ENCODE assay signal across 11 mouse cellular contexts in the genomic region with DNA sequence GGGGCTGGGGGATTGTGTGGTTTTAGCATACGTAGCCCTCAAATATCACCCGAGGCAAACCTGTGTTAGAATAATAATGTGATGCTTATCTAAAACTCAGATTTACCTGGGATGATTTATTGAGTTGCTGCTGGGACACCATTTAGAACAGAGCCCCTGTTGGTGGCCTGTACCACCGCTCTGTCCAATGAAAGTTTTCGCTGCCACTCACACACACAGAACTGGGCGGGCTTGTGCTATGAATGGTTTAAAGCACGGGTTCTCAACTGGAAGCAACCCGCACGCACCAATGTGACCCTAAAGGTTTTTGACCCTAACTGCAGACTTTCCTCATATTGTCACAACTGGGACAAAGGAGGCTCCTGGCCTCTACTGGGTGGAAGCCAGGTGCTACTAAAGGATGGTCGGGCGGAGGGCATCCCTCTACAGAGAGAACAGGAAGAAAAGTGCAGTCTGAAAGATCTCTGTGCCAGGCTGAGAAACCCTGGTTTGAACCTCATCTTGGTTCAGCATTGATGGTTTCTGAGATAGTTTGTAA. TPM values are rescaled to one million over a fixed set of nuclear protein-coding genes. Genes with fewer than 3 reads are reported as not detected.
DNase-seq lines count a peak whose midpoint lies in the region; ATAC-seq and TF ChIP-seq lines count a peak whose summit lies in the region.
"Had no signal": no experiment of that assay in that cellular context is flagged by ENCODE, and none has a peak within 500 bp of the region (broad histone marks: within the 10 kb centered on the region; RNA-seq: fewer than 3 reads in every experiment).

No protein-coding gene starts in this region.

- DNase-seq in heart, embryonic 10.5 days (ENCODE audit: low spot score), result no peak
- no peak for DNase-seq in heart, postnatal 4 days
- DNase-seq in lung, postnatal 36 days, result no peak
- DNase-seq in adrenal gland, postnatal 25 days, result no peak
- no peak for DNase-seq in spleen, adult 18-20 months
- no peak for DNase-seq in thymus, postnatal 4 days

- 61% methylated on average over 10 of the region's 10 CpGs for WGBS in heart, embryonic 10.5 days
- WGBS in lung, embryonic 15.5 days, result 78% methylated on average over 10 of the region's 10 CpGs

- peaks cover 9% of the 10 kb centered on the region; the same call in 1 of the 2 replicates for H3K27me3 ChIP-seq in heart, embryonic 10.5 days (ENCODE audit: insufficient read depth, poor library complexity, severe bottlenecking)
- H3K27me3 ChIP-seq in lung, embryonic 15.5 days, result no peaks in the 10 kb centered on the region

- H3K4me3 ChIP-seq in heart, embryonic 10.5 days, result peak overlapping the region; percentile 89; the same call in 1 of the 2 replicates
- H3K4me3 ChIP-seq in lung, embryonic 15.5 days, result no peak overlapping the region
- no peak overlapping the region for H3K4me3 ChIP-seq in embryonic fibroblast, embryonic 13.5 days (ENCODE audit: insufficient read depth, low read length)

- peaks cover 63% of the 10 kb centered on the region for H3K4me1 ChIP-seq in heart, embryonic 10.5 days
- peaks cover 58% of the 10 kb centered on the region for H3K4me1 ChIP-seq in lung, embryonic 15.5 days
- H3K4me1 ChIP-seq in embryonic fibroblast, embryonic 13.5 days (ENCODE audit: control insufficient read depth, insufficient read depth, low read length), result peaks cover 34% of the 10 kb centered on the region

- H3K4me2 ChIP-seq in lung, embryonic 15.5 days, result peak overlapping the region; percentile 78; the same call in 1 of the 2 replicates

- H3K36me3 ChIP-seq in heart, embryonic 10.5 days, result peaks cover 7% of the 10 kb centered on the region
- 0 out of 2 replicates have a peak, but pooled peaks cover 5% of the 10 kb centered on the region for H3K36me3 ChIP-seq in lung, embryonic 15.5 days

- no peak overlapping the region for H3K9ac ChIP-seq in lung, embryonic 15.5 days

- H3K9me3 ChIP-seq in heart, embryonic 10.5 days, result no peaks in the 10 kb centered on the region
- H3K9me3 ChIP-seq in lung, embryonic 15.5 days, result no peaks in the 10 kb centered on the region

- TF ChIP-seq CTCF in embryonic fibroblast, embryonic 13.5 days (IDR thresholded peaks at IDR 0.05; ENCODE audit: borderline replicate concordance, insufficient read depth, low read length), result no peak

- H3K27ac ChIP-seq in heart, embryonic 10.5 days, result no peak overlapping the region
- no peak overlapping the region for H3K27ac ChIP-seq in lung, embryonic 15.5 days
- peak overlapping the region; percentile 98 for H3K27ac ChIP-seq in embryonic fibroblast, embryonic 13.5 days (ENCODE audit: insufficient read depth, low read length)

- TF ChIP-seq POLR2A in embryonic fibroblast, embryonic 13.5 days (IDR thresholded peaks at IDR 0.05; ENCODE audit: low read depth, low read length), result no peak; the same call in 1 of the 2 replicates

- ATAC-seq in lung, embryonic 15.5 days (ENCODE audit: borderline replicate concordance, extremely low read depth, low FRiP score, low TSS enrichment), result no peak

RNA-seq across cellular contexts. Expression of a gene that starts 0.8 kb away (rescaled TPM):
- polyA plus RNA-seq in heart, embryonic 10.5 days (2016; fragmentation: Nextera tagmentation; extraction: Ambion mirVana), result 96.0 and 107 TPM in 2 replicates
- 10 to 100 TPM; 86.6 to 89.9 TPM for total RNA-seq in heart, postnatal 4 days (2021)
- 135 and 136 TPM in 2 replicates for polyA plus RNA-seq in lung, embryonic 15.5 days (2015; fragmentation: Nextera tagmentation; extraction: Ambion mirVana)
- 244 and 338 TPM in 2 replicates for polyA plus RNA-seq in embryonic fibroblast, embryonic 13.5 days (2011; ENCODE audit: insufficient read length, low read depth, missing spikeins)
- 52.1 and 56.2 TPM in 2 replicates for total RNA-seq in adrenal gland, postnatal 25 days (2021)

RNA-seq across cellular contexts. Expression of a gene that starts 46.6 kb away (rescaled TPM):
- 0.05 TPM in 1 of 2 replicates, not detected in the other for polyA plus RNA-seq in heart, embryonic 10.5 days (2016; fragmentation: Nextera tagmentation; extraction: Ambion mirVana)
- not detected for total RNA-seq in heart, postnatal 4 days (2021)
- 0.09 TPM in 1 of 2 replicates, not detected in the other for polyA plus RNA-seq in lung, embryonic 15.5 days (2015; fragmentation: Nextera tagmentation; extraction: Ambion mirVana)
- polyA plus RNA-seq in embryonic fibroblast, embryonic 13.5 days (2011; ENCODE audit: insufficient read length, low read depth, missing spikeins), result not detected in 2 replicates
- total RNA-seq in adrenal gland, postnatal 25 days (2021), result 0.30 TPM in 1 of 2 replicates, not detected in the other
- total RNA-seq: gastrocnemius, adult 8-10 months; megakaryocyte progenitor cell, adult 5-6 weeks had no signal
- polyA plus RNA-seq: neural tube, embryonic 11.5 days had no signal
